Mouse (Mus musculus): Measurements from ENCODE around the gene Hes2. TPM values are rescaled to one million over a fixed set of nuclear protein-coding genes. Genes with fewer than 3 reads are reported as not detected.

The Hes2 gene
- polyA plus RNA-seq, 1 experiment from 2014 or later, result 0.28 TPM

GRCm38 (mm10) chr4:152125161-152126025 lies 33.3 kb upstream of the Hes2 start:
- Histone ChIP-seq H3K9ac (replicated peaks) (no peak overlapping the region), H3K4me2 (replicated peaks) (peak overlapping the region; percentile 48), H3K27me3 (peaks cover 100% of the 10 kb centered on the region), H3K27ac (no peak overlapping the region), H3K4me3 (replicated peaks) (peak overlapping the region; percentile 27), H3K4me1 (replicated peaks) (peaks cover 31% of the 10 kb centered on the region), H3K9me3 (no peaks in the 10 kb centered on the region), H3K36me3 (no peaks in the 10 kb centered on the region)
- 3% methylated on average over 56 of the region's 56 CpGs for WGBS
- no peak for ATAC-seq

GRCm38 (mm10) chr4:152126026-152126920 lies 32.4 kb upstream of the Hes2 start:
- H3K9me3 ChIP-seq, result no peaks in the 10 kb centered on the region

GRCm38 (mm10) chr4:152127884-152128283 lies 30.8 kb upstream of the Hes2 start:
- H3K9me3 ChIP-seq, result no peaks in the 10 kb centered on the region
- no peak overlapping the region for H3K4me2 ChIP-seq (replicated peaks)
- H3K36me3 ChIP-seq, result no peaks in the 10 kb centered on the region
- peaks cover 38% of the 10 kb centered on the region for H3K4me1 ChIP-seq (replicated peaks)
- peaks cover 100% of the 10 kb centered on the region for H3K27me3 ChIP-seq
- ATAC-seq, result no peak
- H3K27ac ChIP-seq, result no peak overlapping the region
- H3K9ac ChIP-seq (replicated peaks), result no peak overlapping the region
- H3K4me3 ChIP-seq (replicated peaks), result no peak overlapping the region
- 71% methylated on average over 11 of the region's 11 CpGs for WGBS

More at GRCm38 (mm10) chr4:152126026-152126920, 32.4 kb upstream of the Hes2 start:
- WGBS, result 3% methylated on average over 64 of the region's 65 CpGs
- Histone ChIP-seq H3K9ac (replicated peaks) (peak overlapping the region; percentile 36), H3K4me1 (replicated peaks) (peaks cover 31% of the 10 kb centered on the region), H3K4me2 (replicated peaks) (peak overlapping the region; percentile 48), H3K36me3 (no peaks in the 10 kb centered on the region), H3K27ac (no peak overlapping the region), H3K4me3 (replicated peaks) (peak overlapping the region; percentile 27), H3K27me3 (peaks cover 100% of the 10 kb centered on the region)
- ATAC-seq, result no peak

- no peak for ATAC-seq
- no peak overlapping the region for H3K27ac ChIP-seq
These were observed 29.9 kb upstream of the Hes2 start for GRCm38 (mm10) chr4:152128784-152129183.

GRCm38 (mm10) chr4:152129395-152129930 lies 29.2 kb upstream of the Hes2 start:
- Histone ChIP-seq H3K36me3 (no peaks in the 10 kb centered on the region), H3K27me3 (peaks cover 100% of the 10 kb centered on the region), H3K4me3 (replicated peaks) (no peak overlapping the region), H3K9me3 (no peaks in the 10 kb centered on the region), H3K9ac (replicated peaks) (no peak overlapping the region), H3K4me1 (replicated peaks) (peaks cover 38% of the 10 kb centered on the region), H3K27ac (no peak overlapping the region), H3K4me2 (replicated peaks) (no peak overlapping the region)
- ATAC-seq, result no peak
- WGBS, result 19% methylated on average over 13 of the region's 13 CpGs

More at GRCm38 (mm10) chr4:152128784-152129183, 29.9 kb upstream of the Hes2 start:
- peaks cover 100% of the 10 kb centered on the region for H3K27me3 ChIP-seq
- no peak overlapping the region for H3K4me2 ChIP-seq (replicated peaks)
- H3K4me3 ChIP-seq (replicated peaks), result no peak overlapping the region
- H3K9ac ChIP-seq (replicated peaks), result no peak overlapping the region
- H3K9me3 ChIP-seq, result no peaks in the 10 kb centered on the region
- 58% methylated on average over 5 of the region's 5 CpGs for WGBS
- H3K4me1 ChIP-seq (replicated peaks), result peaks cover 38% of the 10 kb centered on the region
- H3K36me3 ChIP-seq, result no peaks in the 10 kb centered on the region

- no peak overlapping the region for H3K27ac ChIP-seq
- peaks cover 95% of the 10 kb centered on the region for H3K27me3 ChIP-seq
- H3K4me3 ChIP-seq (replicated peaks), result peak overlapping the region; percentile 36
- H3K9ac ChIP-seq (replicated peaks), result 0 out of 2 replicates have a peak overlapping the region, but pooled peaks have one; percentile 32
- peaks cover 29% of the 10 kb centered on the region for H3K4me1 ChIP-seq (replicated peaks)
- peak; percentile 77 for ATAC-seq
- WGBS, result under 1% methylated on average over 57 of the region's 85 CpGs
- H3K36me3 ChIP-seq, result no peaks in the 10 kb centered on the region
- no peaks in the 10 kb centered on the region for H3K9me3 ChIP-seq
- H3K4me2 ChIP-seq (replicated peaks), result peak overlapping the region; percentile 56
These were observed 27.7 kb upstream of the Hes2 start for GRCm38 (mm10) chr4:152130771-152131653.

- H3K4me3 ChIP-seq (replicated peaks), result peak overlapping the region; percentile 36
- ATAC-seq, result no peak
- peaks cover 21% of the 10 kb centered on the region for H3K4me1 ChIP-seq (replicated peaks)
- H3K9ac ChIP-seq (replicated peaks), result no peak overlapping the region
- peak overlapping the region; percentile 56 for H3K4me2 ChIP-seq (replicated peaks)
- WGBS, result 5% methylated on average over 50 of the region's 50 CpGs
- H3K27me3 ChIP-seq, result peaks cover 93% of the 10 kb centered on the region
- no peak overlapping the region for H3K27ac ChIP-seq
- no peaks in the 10 kb centered on the region for H3K36me3 ChIP-seq
- no peaks in the 10 kb centered on the region for H3K9me3 ChIP-seq
These were observed 26.6 kb upstream of the Hes2 start for GRCm38 (mm10) chr4:152131809-152132771.

GRCm38 (mm10) chr4:152132772-152133169 lies 25.9 kb upstream of the Hes2 start:
- peaks cover 21% of the 10 kb centered on the region for H3K4me1 ChIP-seq (replicated peaks)
- H3K36me3 ChIP-seq, result no peaks in the 10 kb centered on the region
- H3K9ac ChIP-seq (replicated peaks), result no peak overlapping the region
- WGBS, result 30% methylated on average over 10 of the region's 10 CpGs
- no peak overlapping the region for H3K4me2 ChIP-seq (replicated peaks)
- ATAC-seq, result no peak
- no peak overlapping the region for H3K27ac ChIP-seq
- no peak overlapping the region for H3K4me3 ChIP-seq (replicated peaks)
- no peaks in the 10 kb centered on the region for H3K9me3 ChIP-seq
- peaks cover 91% of the 10 kb centered on the region for H3K27me3 ChIP-seq

- Histone ChIP-seq H3K9ac (replicated peaks) (no peak overlapping the region), H3K36me3 (no peaks in the 10 kb centered on the region), H3K27ac (no peak overlapping the region), H3K4me3 (replicated peaks) (no peak overlapping the region), H3K9me3 (no peaks in the 10 kb centered on the region), H3K27me3 (peaks cover 89% of the 10 kb centered on the region), H3K4me2 (replicated peaks) (no peak overlapping the region), H3K4me1 (replicated peaks) (peaks cover 21% of the 10 kb centered on the region)
- WGBS, result 52% methylated on average over 5 of the region's 5 CpGs
- ATAC-seq, result no peak
These were observed 25.5 kb upstream of the Hes2 start for GRCm38 (mm10) chr4:152133213-152133612.

GRCm38 (mm10) chr4:152134507-152134906 lies 24.2 kb upstream of the Hes2 start:
- peaks cover 86% of the 10 kb centered on the region for H3K27me3 ChIP-seq
- no peak overlapping the region for H3K4me2 ChIP-seq (replicated peaks)
- no peak overlapping the region for H3K27ac ChIP-seq
- no peaks in the 10 kb centered on the region for H3K36me3 ChIP-seq
- no peak for ATAC-seq
- H3K4me3 ChIP-seq (replicated peaks), result no peak overlapping the region
- H3K4me1 ChIP-seq (replicated peaks), result peaks cover 30% of the 10 kb centered on the region
- H3K9me3 ChIP-seq, result no peaks in the 10 kb centered on the region
- H3K9ac ChIP-seq (replicated peaks), result no peak overlapping the region

All from midbrain, embryonic 13.5 days (tissue).